Mouse (Mus musculus): ENCODE results near the gene Ubqln1. TPM values are rescaled to one million over a fixed set of nuclear protein-coding genes. Genes with fewer than 3 reads are reported as not detected.

Ubqln1 gene
- 109 and 115 TPM in 2 replicates for polyA plus RNA-seq (2015; fragmentation: Nextera tagmentation; extraction: Ambion mirVana)

GRCm38 (mm10) chr13:58215592-58216341, at the start of gene Ubqln1:
Gene Ubqln1, minus strand, starts transcription at chr13:58215653.
- peak; percentile 89 for ATAC-seq (ENCODE audit: insufficient number of reproducible peaks, low FRiP score, low TSS enrichment, low read depth)
- no peaks in the 10 kb centered on the region for H3K36me3 ChIP-seq
- peak within 1 kb of the TSS; percentile 99 for H3K4me3 ChIP-seq (replicated peaks)
- peak within 1 kb of the TSS; percentile 93 for H3K27ac ChIP-seq (replicated peaks)
- 2% methylated on average over 59 of the region's 62 CpGs for WGBS
- no peaks in the 10 kb centered on the region for H3K27me3 ChIP-seq
- H3K9me3 ChIP-seq (replicated peaks), result no peaks in the 10 kb centered on the region
- H3K9ac ChIP-seq, result peak within 1 kb of the TSS; percentile 98
- peak within 1 kb of the TSS; percentile 85 for H3K4me2 ChIP-seq (replicated peaks)
- H3K4me1 ChIP-seq, result peaks cover 34% of the 10 kb centered on the region

- Histone ChIP-seq H3K27ac (replicated peaks) (no peak overlapping the region), H3K9me3 (replicated peaks) (no peaks in the 10 kb centered on the region), H3K9ac (no peak overlapping the region), H3K4me1 (no peaks in the 10 kb centered on the region), H3K36me3 (peaks cover 14% of the 10 kb centered on the region; the same call in 1 of the 2 replicates), H3K4me3 (replicated peaks) (no peak overlapping the region), H3K4me2 (replicated peaks) (no peak overlapping the region), H3K27me3 (no peaks in the 10 kb centered on the region)
- 82% methylated on average over 8 of the region's 8 CpGs for WGBS
- ATAC-seq (ENCODE audit: insufficient number of reproducible peaks, low FRiP score, low TSS enrichment, low read depth), result no peak
Measured at GRCm38 (mm10) chr13:58263546-58263945, 48.1 kb upstream of the Ubqln1 start.

GRCm38 (mm10) chr13:58261674-58262073, 46.2 kb upstream of the Ubqln1 start:
- Histone ChIP-seq H3K4me3 (replicated peaks) (no peak overlapping the region), H3K4me2 (replicated peaks) (no peak overlapping the region), H3K36me3 (peaks cover 14% of the 10 kb centered on the region; the same call in 1 of the 2 replicates), H3K27ac (replicated peaks) (no peak overlapping the region), H3K9me3 (replicated peaks) (no peaks in the 10 kb centered on the region), H3K27me3 (no peaks in the 10 kb centered on the region), H3K4me1 (no peaks in the 10 kb centered on the region), H3K9ac (no peak overlapping the region)
- no peak for ATAC-seq (ENCODE audit: insufficient number of reproducible peaks, low FRiP score, low TSS enrichment, low read depth)
- WGBS, result 80% methylated on average over 4 of the region's 4 CpGs

GRCm38 (mm10) chr13:58253268-58253667, 37.8 kb upstream of the Ubqln1 start:
- Histone ChIP-seq H3K9me3 (replicated peaks) (no peaks in the 10 kb centered on the region), H3K27me3 (no peaks in the 10 kb centered on the region), H3K4me1 (no peaks in the 10 kb centered on the region), H3K27ac (replicated peaks) (no peak overlapping the region), H3K4me3 (replicated peaks) (no peak overlapping the region), H3K9ac (no peak overlapping the region), H3K4me2 (replicated peaks) (no peak overlapping the region), H3K36me3 (peaks cover 22% of the 10 kb centered on the region)
- ATAC-seq (ENCODE audit: insufficient number of reproducible peaks, low FRiP score, low TSS enrichment, low read depth), result no peak
- 84% methylated on average over 1 of the region's 1 CpGs for WGBS

GRCm38 (mm10) chr13:58248957-58249356, 33.5 kb upstream of the Ubqln1 start:
- H3K27me3 ChIP-seq, result no peaks in the 10 kb centered on the region
- H3K4me2 ChIP-seq (replicated peaks), result no peak overlapping the region
- H3K4me1 ChIP-seq, result no peaks in the 10 kb centered on the region
- H3K27ac ChIP-seq (replicated peaks), result no peak overlapping the region
- 89% methylated on average over 5 of the region's 5 CpGs for WGBS
- no peaks in the 10 kb centered on the region for H3K9me3 ChIP-seq (replicated peaks)
- H3K9ac ChIP-seq, result no peak overlapping the region
- H3K36me3 ChIP-seq, result peaks cover 10% of the 10 kb centered on the region
- no peak overlapping the region for H3K4me3 ChIP-seq (replicated peaks)
- no peak for ATAC-seq (ENCODE audit: insufficient number of reproducible peaks, low FRiP score, low TSS enrichment, low read depth)

GRCm38 (mm10) chr13:58236536-58236935, 21.1 kb upstream of the Ubqln1 start:
- 86% methylated on average over 7 of the region's 7 CpGs for WGBS
- Histone ChIP-seq H3K9ac (no peak overlapping the region), H3K27me3 (no peaks in the 10 kb centered on the region), H3K27ac (replicated peaks) (no peak overlapping the region), H3K36me3 (peaks cover 7% of the 10 kb centered on the region; the same call in 1 of the 2 replicates), H3K4me1 (no peaks in the 10 kb centered on the region), H3K4me3 (replicated peaks) (no peak overlapping the region), H3K9me3 (replicated peaks) (no peaks in the 10 kb centered on the region), H3K4me2 (replicated peaks) (no peak overlapping the region)
- no peak for ATAC-seq (ENCODE audit: insufficient number of reproducible peaks, low FRiP score, low TSS enrichment, low read depth)

GRCm38 (mm10) chr13:58232611-58233010, 17.2 kb upstream of the Ubqln1 start:
- no peak for ATAC-seq (ENCODE audit: insufficient number of reproducible peaks, low FRiP score, low TSS enrichment, low read depth)
- Histone ChIP-seq H3K4me3 (replicated peaks) (no peak overlapping the region), H3K27ac (replicated peaks) (no peak overlapping the region), H3K9ac (no peak overlapping the region), H3K4me2 (replicated peaks) (no peak overlapping the region), H3K4me1 (no peaks in the 10 kb centered on the region), H3K27me3 (no peaks in the 10 kb centered on the region), H3K9me3 (replicated peaks) (no peaks in the 10 kb centered on the region), H3K36me3 (peaks cover 5% of the 10 kb centered on the region; the same call in 1 of the 2 replicates)
- WGBS, result 38% methylated on average over 5 of the region's 5 CpGs

GRCm38 (mm10) chr13:58232070-58232469, 16.6 kb upstream of the Ubqln1 start:
- no peak for ATAC-seq (ENCODE audit: insufficient number of reproducible peaks, low FRiP score, low TSS enrichment, low read depth)
- WGBS, result 90% methylated on average over 8 of the region's 8 CpGs
- Histone ChIP-seq H3K4me1 (no peaks in the 10 kb centered on the region), H3K36me3 (peaks cover 5% of the 10 kb centered on the region; the same call in 1 of the 2 replicates), H3K27ac (replicated peaks) (no peak overlapping the region), H3K27me3 (no peaks in the 10 kb centered on the region), H3K4me2 (replicated peaks) (no peak overlapping the region), H3K9me3 (replicated peaks) (no peaks in the 10 kb centered on the region), H3K4me3 (replicated peaks) (no peak overlapping the region), H3K9ac (no peak overlapping the region)

- H3K4me1 ChIP-seq, result no peaks in the 10 kb centered on the region
- no peak for ATAC-seq (ENCODE audit: insufficient number of reproducible peaks, low FRiP score, low TSS enrichment, low read depth)
- H3K36me3 ChIP-seq, result no peaks in the 10 kb centered on the region
- H3K9ac ChIP-seq, result no peak overlapping the region
- no peak overlapping the region for H3K27ac ChIP-seq (replicated peaks)
- no peaks in the 10 kb centered on the region for H3K9me3 ChIP-seq (replicated peaks)
- H3K27me3 ChIP-seq, result no peaks in the 10 kb centered on the region
- H3K4me2 ChIP-seq (replicated peaks), result no peak overlapping the region
- 68% methylated on average over 2 of the region's 2 CpGs for WGBS
- H3K4me3 ChIP-seq (replicated peaks), result no peak overlapping the region
Measured at GRCm38 (mm10) chr13:58228624-58229023, 13.2 kb upstream of the Ubqln1 start.

- WGBS, result 49% methylated on average over 8 of the region's 8 CpGs
- no peak overlapping the region for H3K27ac ChIP-seq (replicated peaks)
- H3K9me3 ChIP-seq (replicated peaks), result no peaks in the 10 kb centered on the region
- no peaks in the 10 kb centered on the region for H3K36me3 ChIP-seq
- H3K4me3 ChIP-seq (replicated peaks), result no peak overlapping the region
- no peak for ATAC-seq (ENCODE audit: insufficient number of reproducible peaks, low FRiP score, low TSS enrichment, low read depth)
- no peaks in the 10 kb centered on the region for H3K27me3 ChIP-seq
- no peaks in the 10 kb centered on the region for H3K4me1 ChIP-seq
- no peak overlapping the region for H3K4me2 ChIP-seq (replicated peaks)
- no peak overlapping the region for H3K9ac ChIP-seq
Measured at GRCm38 (mm10) chr13:58225694-58226093, 10.2 kb upstream of the Ubqln1 start.

GRCm38 (mm10) chr13:58220206-58220605, 4.8 kb upstream of the Ubqln1 start:
- Histone ChIP-seq H3K4me3 (replicated peaks) (no peak overlapping the region), H3K36me3 (no peaks in the 10 kb centered on the region), H3K27ac (replicated peaks) (no peak overlapping the region; the same call in 1 of the 2 replicates), H3K27me3 (no peaks in the 10 kb centered on the region), H3K4me1 (peaks cover 11% of the 10 kb centered on the region), H3K9ac (no peak overlapping the region), H3K9me3 (replicated peaks) (no peaks in the 10 kb centered on the region), H3K4me2 (replicated peaks) (no peak overlapping the region)
- no peak for ATAC-seq (ENCODE audit: insufficient number of reproducible peaks, low FRiP score, low TSS enrichment, low read depth)
- 61% methylated on average over 3 of the region's 3 CpGs for WGBS

- WGBS, result 83% methylated on average over 2 of the region's 2 CpGs
- ATAC-seq (ENCODE audit: insufficient number of reproducible peaks, low FRiP score, low TSS enrichment, low read depth), result no peak
- Histone ChIP-seq H3K36me3 (no peaks in the 10 kb centered on the region), H3K9me3 (replicated peaks) (no peaks in the 10 kb centered on the region), H3K27me3 (no peaks in the 10 kb centered on the region), H3K9ac (no peak overlapping the region), H3K4me2 (replicated peaks) (no peak overlapping the region), H3K4me1 (peaks cover 28% of the 10 kb centered on the region), H3K27ac (replicated peaks) (no peak overlapping the region), H3K4me3 (replicated peaks) (no peak overlapping the region)
Measured at GRCm38 (mm10) chr13:58217536-58217935, 2.1 kb upstream of the Ubqln1 start.

Measured in embryonic facial prominence, embryonic 15.5 days (tissue).